Mouse (Mus musculus) bone marrow macrophage, adult 2 months (primary cell): ENCODE measurements around the gene Hsdl1.

ENCODE experiments used
- CTCF ChIP-seq: IDR thresholded peaks from 2 replicates; pipeline ENCODE4 v1.5.1; 2012; ENCODE audit warnings: low read depth, mild to moderate bottlenecking, low read length, moderate library complexity
- POLR2A ChIP-seq: IDR thresholded peaks from 2 replicates; pipeline ENCODE4 v1.6.1; 2012; ENCODE audit warnings: mild to moderate bottlenecking, low read depth, low read length, borderline replicate concordance

GRCm38 (mm10) chr8:119620848-119621465, 46.0 kb upstream of the Hsdl1 start:
- TF ChIP-seq CTCF: no peak
- TF ChIP-seq POLR2A: no peak
